Mouse (Mus musculus): ENCODE measurements around the gene Pheta2.
"Not testable (repeated sequence)": the region's sequence is repeated elsewhere in the genome, so short reads cannot be mapped to it uniquely, and the experiment has no call there.

Pheta2 gene

GRCm38 (mm10) chr15:82372446-82372845 lies 33.7 kb downstream of the Pheta2 start:
- DNase-seq: no peak

- no peak for DNase-seq
Observed at GRCm38 (mm10) chr15:82372991-82373390, 34.2 kb downstream of the Pheta2 start.

GRCm38 (mm10) chr15:82374437-82374836 lies 35.7 kb downstream of the Pheta2 start:
- no peak for DNase-seq

DNA sequence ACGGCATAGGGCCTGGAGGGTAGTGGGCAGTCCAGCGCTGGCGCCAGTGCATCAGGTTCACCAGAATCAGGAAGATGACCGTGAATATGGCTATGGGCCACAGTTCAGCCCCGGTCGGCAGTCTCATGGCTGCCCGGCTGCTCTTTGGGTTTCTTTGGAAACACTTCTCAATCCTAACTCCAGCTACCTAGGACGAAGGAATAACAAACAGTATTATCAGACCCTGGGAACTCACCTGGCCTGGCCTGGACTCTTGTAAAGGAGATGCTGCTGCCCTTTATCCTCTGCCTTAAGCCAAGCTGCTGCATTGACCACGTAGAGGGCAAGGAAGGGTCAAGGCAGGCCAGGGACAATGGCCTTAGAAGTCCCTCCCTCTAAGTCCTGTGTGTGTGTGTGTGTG lies 37.1 kb downstream of the Pheta2 start:
- DNase-seq: no peak

GRCm38 (mm10) chr15:82376393-82377138 lies 37.8 kb downstream of the Pheta2 start:
- DNase-seq: peak; percentile 74

DNA sequence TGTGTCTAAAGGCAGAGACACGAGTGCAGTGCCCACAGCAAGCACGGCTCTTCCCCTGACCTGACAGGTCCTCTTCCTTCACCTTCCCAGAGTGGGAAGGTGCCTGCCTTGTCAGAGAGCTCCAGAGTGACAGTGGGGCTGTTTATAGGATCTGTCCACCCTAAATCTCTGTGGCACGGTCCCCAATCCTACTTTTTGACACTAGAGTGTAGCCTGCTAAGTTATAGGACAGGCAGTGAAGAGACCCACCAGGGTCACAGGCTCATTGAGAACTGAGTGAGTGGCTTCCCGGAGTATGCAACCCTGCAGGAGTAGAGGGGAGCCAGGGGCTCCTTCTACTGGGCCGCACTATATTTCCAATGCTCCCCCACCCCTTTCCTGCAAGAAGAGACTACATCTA lies 39.0 kb downstream of the Pheta2 start:
- DNase-seq: no peak

DNA sequence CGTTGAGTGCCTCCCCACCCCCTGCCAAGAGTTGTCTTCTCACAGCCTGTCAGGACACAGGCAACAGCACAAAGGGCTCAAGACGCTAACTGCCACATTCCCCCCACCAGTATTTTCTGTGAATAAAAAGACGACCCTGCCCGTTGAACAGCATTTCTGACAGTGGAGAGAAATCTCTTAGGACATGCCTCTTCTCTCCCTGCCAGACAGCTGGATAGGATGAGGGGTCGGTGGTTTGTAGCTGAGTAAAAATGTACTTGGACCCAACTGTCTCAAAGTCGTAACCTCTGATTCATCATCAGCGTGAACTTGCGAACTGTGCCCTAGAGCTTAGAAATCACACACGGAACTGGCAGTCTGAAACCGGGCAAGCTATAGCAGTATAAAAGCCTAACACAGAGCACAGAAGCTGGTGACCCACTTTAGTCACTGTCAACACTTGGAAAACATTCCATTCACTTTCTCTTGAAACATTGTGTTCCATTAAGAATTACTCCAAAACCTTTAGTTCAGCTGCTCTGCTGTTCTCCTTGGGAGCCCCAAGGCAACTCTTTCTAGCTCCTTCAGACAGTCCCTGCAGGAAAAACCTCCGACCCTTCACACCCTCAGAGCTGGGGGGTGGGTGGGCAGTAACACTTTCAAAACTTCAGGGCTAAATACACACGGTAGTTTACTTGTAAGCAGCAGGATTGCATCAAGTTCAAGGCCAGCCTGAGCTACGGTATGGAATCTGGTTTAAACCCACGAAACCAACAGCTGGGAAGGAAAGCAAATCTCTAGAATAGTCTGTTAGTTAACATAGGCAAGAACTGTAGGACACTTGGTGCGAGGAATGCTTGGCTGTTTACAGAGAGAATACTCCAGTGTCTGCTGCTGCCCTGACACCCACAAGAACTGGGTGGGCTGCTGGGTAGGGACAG lies 39.8 kb downstream of the Pheta2 start:
- peak; percentile 24 for DNase-seq

DNA sequence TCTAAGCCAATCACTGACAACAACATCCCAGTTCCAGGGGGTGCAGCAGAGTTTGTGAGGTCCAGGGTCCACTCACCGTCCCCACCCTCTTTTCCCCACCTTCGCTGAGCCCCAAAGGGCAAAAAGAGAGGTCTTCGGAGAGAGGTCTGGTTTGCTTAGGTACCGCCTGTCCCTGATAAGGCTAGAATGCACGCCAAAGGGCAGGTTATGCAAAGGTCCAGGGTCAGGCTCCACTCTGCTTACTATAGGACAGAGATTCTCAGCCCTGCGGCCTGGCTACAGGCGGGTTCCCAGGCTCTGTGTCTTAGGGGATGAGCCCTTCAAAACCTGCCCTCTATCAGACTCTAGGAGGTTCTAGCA lies 40.7 kb downstream of the Pheta2 start:
- no peak for DNase-seq

GRCm38 (mm10) chr15:82379871-82380713 lies 41.4 kb downstream of the Pheta2 start, which contains the start of gene Cyp2d22:
Cyp2d22 (minus strand) TSS chr15:82380260.
- DNase-seq: peak; percentile 64

DNA sequence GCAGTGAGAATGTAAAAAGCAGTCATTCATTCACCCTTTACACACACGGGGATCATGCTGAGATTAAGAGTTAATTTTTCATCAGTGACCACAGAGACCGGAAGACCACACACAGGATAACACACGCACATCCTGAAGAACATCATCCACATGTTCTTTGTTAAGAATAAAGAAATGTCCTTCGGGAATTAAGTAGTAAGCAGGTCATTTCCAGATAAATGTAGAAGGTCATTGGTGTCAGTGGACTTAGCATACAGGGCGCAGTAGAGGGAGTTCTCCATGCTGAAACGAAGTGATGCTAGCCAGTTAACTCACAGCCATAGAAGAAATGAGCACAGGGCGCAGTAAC lies 41.9 kb downstream of the Pheta2 start:
- no peak for DNase-seq

- DNase-seq: no peak
Observed at GRCm38 (mm10) chr15:82382441-82382840, 43.7 kb downstream of the Pheta2 start.

GRCm38 (mm10) chr15:82385729-82386128 lies 47.0 kb downstream of the Pheta2 start:
- no peak for DNase-seq

DNA sequence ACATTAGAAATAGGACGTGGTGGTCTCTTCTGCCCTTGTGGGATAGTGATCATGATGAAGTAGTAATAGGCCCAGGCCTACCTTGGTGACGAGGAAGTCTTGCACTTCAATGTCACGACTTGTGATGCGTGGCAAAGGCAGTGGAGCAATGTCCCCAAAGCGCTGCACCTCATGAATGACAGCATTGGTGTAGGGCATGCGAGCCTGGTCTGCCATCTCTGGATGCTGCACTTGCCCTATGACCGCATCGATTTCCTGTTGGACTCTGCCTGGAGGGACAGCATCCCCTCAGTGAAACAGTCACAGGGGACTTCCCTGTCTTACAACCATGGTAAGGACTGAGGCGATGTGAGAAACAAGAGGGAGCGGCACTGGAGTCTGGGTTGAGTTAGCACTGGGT lies 51.2 kb downstream of the Pheta2 start:
- DNase-seq: not testable (repeated sequence)

DNA sequence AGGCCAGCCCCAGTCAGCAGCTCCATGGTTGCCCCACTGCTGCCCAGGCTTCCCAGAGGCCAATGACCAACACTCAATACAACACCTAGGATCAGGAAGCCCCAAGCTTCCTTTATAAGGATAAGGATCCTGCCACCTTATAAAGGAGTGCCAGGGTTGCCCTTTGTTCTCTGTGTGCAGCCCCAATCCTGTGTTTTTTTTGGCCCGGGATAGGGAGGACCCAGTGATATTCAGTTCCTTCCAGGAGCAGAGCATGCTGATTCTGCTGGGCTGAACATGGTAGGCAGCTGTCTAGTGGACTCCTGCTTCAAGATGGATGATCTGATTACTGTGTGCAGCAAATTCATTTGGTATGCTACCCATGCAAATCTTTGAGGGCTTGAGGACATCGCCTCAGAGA lies 55.2 kb downstream of the Pheta2 start, which contains the start of gene Cyp2d11:
Cyp2d11 (minus strand) TSS at position 101 of the 400 bp plus-strand sequence.
- DNase-seq: not testable (repeated sequence)

Data from lung, postnatal 14 days (tissue).